Mouse (Mus musculus): ENCODE results near the gene Vwa1. TPM values are rescaled to one million over a fixed set of nuclear protein-coding genes. Genes with fewer than 3 reads are reported as not detected.

Gene Vwa1
- polyA plus RNA-seq, 1 experiment from 2014 or later = 8.7 TPM

GRCm38 (mm10) chr4:155774971-155775740, 658 bp upstream of the Vwa1 start:
- Histone ChIP-seq H3K4me1 (ENCODE audit: control insufficient read depth, insufficient read depth, low read length) (peaks cover 40% of the 10 kb centered on the region), H3K9me3 (replicated peaks; ENCODE audit: control insufficient read depth, low read length) (no peaks in the 10 kb centered on the region), H3K4me3 (ENCODE audit: low read length) (peak overlapping the region; percentile 42), H3K4me2 (ENCODE audit: low read depth, low read length) (peak overlapping the region; percentile 65), H3K27ac (ENCODE audit: low read length) (peak overlapping the region; percentile 86), H3K9ac (ENCODE audit: low read length) (peak overlapping the region; percentile 34; the same call in 1 of the 2 replicates), H3K27me3 (ENCODE audit: control insufficient read depth, insufficient read depth, low read length) (peaks cover 22% of the 10 kb centered on the region), H3K36me3 (ENCODE audit: control insufficient read depth, insufficient read depth) (no peaks in the 10 kb centered on the region)
- WGBS = 22% methylated on average over 9 of the region's 9 CpGs
- peak; percentile 33 for ATAC-seq (replicated peaks; ENCODE audit: extremely low read depth, insufficient read depth, low FRiP score)

DNA sequence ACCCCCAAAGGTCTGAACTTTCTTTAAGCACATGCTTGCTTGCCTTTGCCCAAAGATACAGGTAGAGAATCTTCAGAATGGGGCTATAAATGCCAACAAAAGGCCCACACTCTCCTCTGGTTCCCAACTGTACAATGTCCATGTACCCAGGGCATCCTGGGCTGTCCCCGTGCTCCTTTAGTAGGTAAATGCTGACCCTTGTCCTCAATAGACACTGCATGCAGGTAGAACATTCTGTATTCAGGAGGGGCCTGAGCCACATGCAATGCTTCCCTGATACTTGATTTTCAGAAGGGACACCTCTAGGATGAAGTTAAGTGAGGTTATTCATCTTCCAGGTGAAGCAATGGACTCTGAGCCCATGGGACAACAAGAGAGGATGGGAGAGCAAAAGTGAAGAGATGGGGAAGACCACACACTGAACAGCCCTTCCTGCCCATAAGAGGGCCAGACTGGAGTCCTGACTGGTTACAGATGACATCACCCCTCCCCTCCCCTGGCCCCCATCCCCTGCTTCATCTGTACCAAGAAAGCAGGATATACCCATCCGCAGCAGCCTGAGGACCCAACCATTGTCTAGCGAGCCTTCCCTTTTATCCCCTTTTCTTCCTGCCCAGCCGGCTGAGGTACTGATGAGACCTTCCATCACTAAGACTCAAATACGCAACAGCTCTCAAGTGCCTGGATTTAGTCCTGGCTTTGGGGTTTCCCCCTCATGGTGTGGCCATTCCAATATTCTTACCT, 991 bp downstream of the Vwa1 start:
- WGBS = 29% methylated on average over 5 of the region's 5 CpGs
- H3K4me1 ChIP-seq (ENCODE audit: control insufficient read depth, insufficient read depth, low read length) = peaks cover 41% of the 10 kb centered on the region
- no peaks in the 10 kb centered on the region for H3K9me3 ChIP-seq (replicated peaks; ENCODE audit: control insufficient read depth, low read length)
- no peak overlapping the region for H3K27ac ChIP-seq (ENCODE audit: low read length)
- peaks cover 22% of the 10 kb centered on the region for H3K27me3 ChIP-seq (ENCODE audit: control insufficient read depth, insufficient read depth, low read length)
- H3K36me3 ChIP-seq (ENCODE audit: control insufficient read depth, insufficient read depth) = no peaks in the 10 kb centered on the region
- H3K4me2 ChIP-seq (ENCODE audit: low read depth, low read length) = peak overlapping the region; percentile 65
- H3K9ac ChIP-seq (ENCODE audit: low read length) = 0 out of 2 replicates have a peak overlapping the region, but pooled peaks have one; percentile 49
- ATAC-seq (replicated peaks; ENCODE audit: extremely low read depth, insufficient read depth, low FRiP score) = no peak
- peak overlapping the region; percentile 42 for H3K4me3 ChIP-seq (ENCODE audit: low read length)

- Histone ChIP-seq H3K9ac (ENCODE audit: low read length) (no peak overlapping the region), H3K27me3 (ENCODE audit: control insufficient read depth, insufficient read depth, low read length) (peaks cover 22% of the 10 kb centered on the region), H3K4me2 (ENCODE audit: low read depth, low read length) (no peak overlapping the region), H3K9me3 (replicated peaks; ENCODE audit: control insufficient read depth, low read length) (no peaks in the 10 kb centered on the region), H3K4me1 (ENCODE audit: control insufficient read depth, insufficient read depth, low read length) (peaks cover 38% of the 10 kb centered on the region), H3K27ac (ENCODE audit: low read length) (no peak overlapping the region), H3K4me3 (ENCODE audit: low read length) (no peak overlapping the region), H3K36me3 (ENCODE audit: control insufficient read depth, insufficient read depth) (no peaks in the 10 kb centered on the region)
- no peak for ATAC-seq (replicated peaks; ENCODE audit: extremely low read depth, insufficient read depth, low FRiP score)
- 86% methylated on average over 13 of the region's 13 CpGs for WGBS
These were observed 1.7 kb downstream of the Vwa1 start for GRCm38 (mm10) chr4:155772786-155773185.

DNA sequence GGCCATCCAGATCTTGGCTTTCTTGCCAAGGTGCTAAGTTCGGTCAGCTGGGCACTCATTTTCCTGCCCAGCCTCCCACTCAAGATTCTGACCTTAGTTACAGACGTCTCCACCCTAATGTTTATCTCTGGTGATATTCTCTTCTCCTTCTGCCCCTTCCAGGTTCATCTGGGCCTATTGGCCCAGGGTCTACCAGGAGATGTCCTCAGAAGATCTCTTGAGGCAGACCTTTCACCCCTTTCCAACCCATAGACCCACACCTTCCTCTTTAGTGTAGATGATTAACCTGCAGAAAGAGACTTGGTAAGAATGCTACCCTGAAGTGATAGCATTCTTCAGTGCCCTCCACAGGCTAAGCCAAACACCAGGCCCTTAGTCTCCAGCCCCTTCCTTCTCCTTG, 2.8 kb downstream of the Vwa1 start:
- H3K4me3 ChIP-seq (ENCODE audit: low read length) = no peak overlapping the region
- peaks cover 22% of the 10 kb centered on the region for H3K27me3 ChIP-seq (ENCODE audit: control insufficient read depth, insufficient read depth, low read length)
- H3K36me3 ChIP-seq (ENCODE audit: control insufficient read depth, insufficient read depth) = no peaks in the 10 kb centered on the region
- H3K27ac ChIP-seq (ENCODE audit: low read length) = no peak overlapping the region
- ATAC-seq (replicated peaks; ENCODE audit: extremely low read depth, insufficient read depth, low FRiP score) = no peak
- no peak overlapping the region for H3K9ac ChIP-seq (ENCODE audit: low read length)
- H3K9me3 ChIP-seq (replicated peaks; ENCODE audit: control insufficient read depth, low read length) = no peaks in the 10 kb centered on the region
- H3K4me1 ChIP-seq (ENCODE audit: control insufficient read depth, insufficient read depth, low read length) = peaks cover 31% of the 10 kb centered on the region
- no peak overlapping the region for H3K4me2 ChIP-seq (ENCODE audit: low read depth, low read length)
- WGBS = 72% methylated on average over 2 of the region's 2 CpGs

- Histone ChIP-seq H3K4me3 (ENCODE audit: low read length) (peak overlapping the region; percentile 65), H3K27me3 (ENCODE audit: control insufficient read depth, insufficient read depth, low read length) (peaks cover 22% of the 10 kb centered on the region), H3K9me3 (replicated peaks; ENCODE audit: control insufficient read depth, low read length) (no peaks in the 10 kb centered on the region), H3K27ac (ENCODE audit: low read length) (no peak overlapping the region), H3K4me2 (ENCODE audit: low read depth, low read length) (peak overlapping the region; percentile 92), H3K9ac (ENCODE audit: low read length) (peak overlapping the region; percentile 85), H3K4me1 (ENCODE audit: control insufficient read depth, insufficient read depth, low read length) (peaks cover 22% of the 10 kb centered on the region), H3K36me3 (ENCODE audit: control insufficient read depth, insufficient read depth) (no peaks in the 10 kb centered on the region)
- 41% methylated on average over 24 of the region's 24 CpGs for WGBS
- no peak for ATAC-seq (replicated peaks; ENCODE audit: extremely low read depth, insufficient read depth, low FRiP score)
These were observed 3.9 kb downstream of the Vwa1 start for GRCm38 (mm10) chr4:155770626-155771025.

GRCm38 (mm10) chr4:155769880-155770512, 4.5 kb downstream of the Vwa1 start:
- H3K9ac ChIP-seq (ENCODE audit: low read length) = peak overlapping the region; percentile 85
- no peaks in the 10 kb centered on the region for H3K36me3 ChIP-seq (ENCODE audit: control insufficient read depth, insufficient read depth)
- peak; percentile 86 for ATAC-seq (replicated peaks; ENCODE audit: extremely low read depth, insufficient read depth, low FRiP score)
- no peaks in the 10 kb centered on the region for H3K9me3 ChIP-seq (replicated peaks; ENCODE audit: control insufficient read depth, low read length)
- H3K27me3 ChIP-seq (ENCODE audit: control insufficient read depth, insufficient read depth, low read length) = peaks cover 22% of the 10 kb centered on the region
- H3K4me2 ChIP-seq (ENCODE audit: low read depth, low read length) = peak overlapping the region; percentile 92
- peak overlapping the region; percentile 81 for H3K27ac ChIP-seq (ENCODE audit: low read length)
- peak overlapping the region; percentile 65 for H3K4me3 ChIP-seq (ENCODE audit: low read length)
- peaks cover 16% of the 10 kb centered on the region for H3K4me1 ChIP-seq (ENCODE audit: control insufficient read depth, insufficient read depth, low read length)
- 0% methylated on average over 39 of the region's 39 CpGs for WGBS

GRCm38 (mm10) chr4:155769496-155769879, 5.0 kb downstream of the Vwa1 start:
- Histone ChIP-seq H3K4me2 (ENCODE audit: low read depth, low read length) (peak overlapping the region; percentile 92), H3K4me1 (ENCODE audit: control insufficient read depth, insufficient read depth, low read length) (peaks cover 12% of the 10 kb centered on the region), H3K9ac (ENCODE audit: low read length) (peak overlapping the region; percentile 85), H3K27me3 (ENCODE audit: control insufficient read depth, insufficient read depth, low read length) (peaks cover 20% of the 10 kb centered on the region), H3K27ac (ENCODE audit: low read length) (no peak overlapping the region), H3K4me3 (ENCODE audit: low read length) (peak overlapping the region; percentile 65), H3K36me3 (ENCODE audit: control insufficient read depth, insufficient read depth) (no peaks in the 10 kb centered on the region), H3K9me3 (replicated peaks; ENCODE audit: control insufficient read depth, low read length) (no peaks in the 10 kb centered on the region)
- ATAC-seq (replicated peaks; ENCODE audit: extremely low read depth, insufficient read depth, low FRiP score) = no peak
- whole genome bisulfite sequencing = 56% methylated on average over 5 of the region's 5 CpGs

GRCm38 (mm10) chr4:155762357-155762756, 12.1 kb downstream of the Vwa1 start:
- ATAC-seq (replicated peaks; ENCODE audit: extremely low read depth, insufficient read depth, low FRiP score) = no peak
- H3K4me2 ChIP-seq (ENCODE audit: low read depth, low read length) = no peak overlapping the region; the same call in 1 of the 2 replicates
- H3K4me1 ChIP-seq (ENCODE audit: control insufficient read depth, insufficient read depth, low read length) = peaks cover 23% of the 10 kb centered on the region
- H3K9ac ChIP-seq (ENCODE audit: low read length) = no peak overlapping the region
- H3K4me3 ChIP-seq (ENCODE audit: low read length) = no peak overlapping the region
- H3K9me3 ChIP-seq (replicated peaks; ENCODE audit: control insufficient read depth, low read length) = no peaks in the 10 kb centered on the region
- no peak overlapping the region for H3K27ac ChIP-seq (ENCODE audit: low read length)
- no peaks in the 10 kb centered on the region for H3K27me3 ChIP-seq (ENCODE audit: control insufficient read depth, insufficient read depth, low read length)
- 81% methylated on average over 3 of the region's 3 CpGs for WGBS
- H3K36me3 ChIP-seq (ENCODE audit: control insufficient read depth, insufficient read depth) = no peaks in the 10 kb centered on the region

Measured in heart, embryonic 16.5 days (tissue).